Mouse (Mus musculus) lung, embryonic 16.5 days (tissue): ENCODE results near the gene Tapbp. TPM values are rescaled to one million over a fixed set of nuclear protein-coding genes. Genes with fewer than 3 reads are reported as not detected.
"Not testable (repeated sequence)": the region's sequence is repeated elsewhere in the genome, so short reads cannot be mapped to it uniquely, and the experiment has no call there.

Experiments used
- ATAC-seq: fragments of 200-750 bp; cut with Nextera tagmentation; 2 replicates; pipeline ENCODE4 v1.8.0; 2017; ENCODE audit warnings: low read depth, mild to moderate bottlenecking, moderate library complexity
- H3K27ac ChIP-seq: fragments of 300-500 bp; sonication (generic); 2 replicates; pipeline ENCODE4 v1.5.1; 2014; ENCODE audit warnings: mild to moderate bottlenecking, control low read depth, low read length
- H3K27me3 ChIP-seq: fragments of 300-500 bp; sonication (generic); 2 replicates; pipeline ENCODE4 v1.6.1; 2014; ENCODE audit warnings: low read depth, low read length, mixed read lengths; ENCODE audit not compliant: control insufficient read depth, insufficient read depth
- H3K36me3 ChIP-seq: fragments of 300-500 bp; sonication (generic); 2 replicates; pipeline ENCODE4 v1.6.1; 2014; ENCODE audit warnings: low read length; ENCODE audit not compliant: control insufficient read depth, insufficient read depth
- H3K4me1 ChIP-seq: fragments of 300-500 bp; sonication (generic); replicated peaks from 2 replicates; pipeline ENCODE4 v1.6.1; 2014; ENCODE audit warnings: low read length, mixed read lengths; ENCODE audit not compliant: control insufficient read depth, insufficient read depth
- H3K4me2 ChIP-seq: fragments of 300-500 bp; sonication (generic); 2 replicates; pipeline ENCODE4 v1.6.1; 2014; ENCODE audit warnings: low read depth, low read length, control low read depth
- H3K4me3 ChIP-seq: fragments of 300-500 bp; sonication (generic); 2 replicates; pipeline ENCODE4 v1.5.1; 2014; ENCODE audit warnings: mild to moderate bottlenecking, low read length, control low read depth
- H3K9ac ChIP-seq: fragments of 300-500 bp; sonication (generic); 2 replicates; pipeline ENCODE4 v1.6.1; 2014; ENCODE audit warnings: low read length, control low read depth
- H3K9me3 ChIP-seq: fragments of 300-500 bp; sonication (generic); 2 replicates; pipeline ENCODE4 v1.6.1; 2016; ENCODE audit warnings: low read length; ENCODE audit not compliant: control insufficient read depth
- WGBS: fragments of 180-500 bp; shearing (Covaris S2); extraction: QIAGEN DNeasy Blood & Tissue Kit; methylation state at CpG from one replicate; pipeline ENCODE4 v1.1.7; 2014; 5-methylcytosine and 5-hydroxymethylcytosine counted together
- polyA plus RNA-seq: library from polyadenylated mRNA; unstranded; fragments of >200 nt; fragmentation: Nextera tagmentation; extraction: Ambion mirVana; gene quantifications from 2 replicates; pipeline ENCODE4 v1.2.1, GENCODE M21; 2015

Gene Tapbp
- polyA plus RNA-seq, 1 experiment from 2014 or later, result 57.7 TPM

DNA sequence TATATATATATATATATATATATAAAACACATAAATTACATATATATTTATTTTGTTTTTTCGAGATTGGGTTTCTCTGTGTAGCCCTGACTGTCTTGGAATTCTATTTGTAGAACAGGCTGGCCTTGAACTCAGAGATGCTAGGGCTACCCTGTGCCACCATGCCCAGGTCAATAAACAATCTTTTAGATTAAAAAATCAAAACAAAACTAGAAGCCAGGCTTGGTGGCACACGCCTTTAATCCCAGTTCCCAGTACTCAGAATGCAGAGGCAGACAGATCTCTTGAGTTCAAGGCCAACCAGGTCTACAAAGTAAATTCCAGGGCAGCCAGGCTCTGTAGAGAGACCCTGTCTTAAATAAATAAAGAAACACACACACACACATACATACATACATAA is 24.3 kb upstream of the Tapbp start:
- Histone ChIP-seq H3K36me3 (0 out of 2 replicates have a peak, but pooled peaks cover under 1% of the 10 kb centered on the region), H3K9me3 (no peaks in the 10 kb centered on the region), H3K27me3 (no peaks in the 10 kb centered on the region), H3K4me1 (peaks cover 9% of the 10 kb centered on the region), H3K4me3 (no peak overlapping the region), H3K27ac (no peak overlapping the region), H3K9ac (no peak overlapping the region), H3K4me2 (no peak overlapping the region)
- WGBS, result 60% methylated on average over 2 of the region's 2 CpGs
- ATAC-seq, result no peak

DNA sequence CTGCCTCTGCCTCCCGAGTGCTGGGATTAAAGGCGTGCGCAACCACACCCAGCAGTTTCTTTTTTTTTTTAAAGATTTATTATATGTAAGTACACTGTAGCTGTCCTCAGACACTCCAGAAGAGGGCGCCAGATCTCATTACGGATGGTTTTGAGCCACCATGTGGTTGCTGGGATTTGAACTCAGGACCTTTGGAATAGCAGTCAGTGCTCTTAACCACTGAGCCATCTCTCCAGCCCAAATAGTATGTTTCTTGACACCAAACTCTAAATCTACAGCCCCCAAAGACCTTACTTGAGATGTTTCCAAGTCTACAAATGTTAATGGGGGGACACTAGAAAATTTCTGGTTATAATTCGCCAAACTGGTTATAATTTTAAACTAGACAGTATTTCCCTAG is 23.8 kb upstream of the Tapbp start:
- H3K4me3 ChIP-seq, ATAC-seq, H3K36me3 ChIP-seq, H3K27me3 ChIP-seq, H3K9me3 ChIP-seq, H3K27ac ChIP-seq, H3K4me2 ChIP-seq, H3K4me1 ChIP-seq, H3K9ac ChIP-seq: not testable (repeated sequence)
- 66% methylated on average over 6 of the region's 6 CpGs for WGBS

DNA sequence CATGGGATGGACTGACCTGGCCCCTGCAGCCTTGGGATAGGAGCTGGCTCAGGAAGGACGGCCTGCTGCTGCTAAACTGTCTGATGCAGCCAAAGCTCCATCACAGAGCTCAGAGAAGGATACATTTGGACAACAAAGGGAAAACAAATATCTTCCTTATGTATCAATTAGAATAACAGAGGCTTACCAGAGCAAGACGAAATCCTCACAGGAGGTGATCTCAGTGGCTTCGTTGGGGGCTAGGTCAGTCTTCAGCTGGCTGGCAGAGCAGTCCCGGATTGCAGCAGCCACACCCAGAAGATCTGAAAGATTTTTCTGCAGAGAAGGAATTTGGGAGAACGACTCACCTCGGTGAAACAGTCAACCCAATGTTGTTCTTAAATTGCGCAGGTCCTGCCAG is 23.3 kb upstream of the Tapbp start:
- Histone ChIP-seq H3K27ac (no peak overlapping the region), H3K4me1 (peaks cover 9% of the 10 kb centered on the region), H3K27me3 (no peaks in the 10 kb centered on the region), H3K4me2 (no peak overlapping the region), H3K9me3 (no peaks in the 10 kb centered on the region), H3K9ac (no peak overlapping the region), H3K36me3 (no peaks in the 10 kb centered on the region), H3K4me3 (no peak overlapping the region)
- WGBS, result 24% methylated on average over 7 of the region's 7 CpGs
- ATAC-seq, result no peak

DNA sequence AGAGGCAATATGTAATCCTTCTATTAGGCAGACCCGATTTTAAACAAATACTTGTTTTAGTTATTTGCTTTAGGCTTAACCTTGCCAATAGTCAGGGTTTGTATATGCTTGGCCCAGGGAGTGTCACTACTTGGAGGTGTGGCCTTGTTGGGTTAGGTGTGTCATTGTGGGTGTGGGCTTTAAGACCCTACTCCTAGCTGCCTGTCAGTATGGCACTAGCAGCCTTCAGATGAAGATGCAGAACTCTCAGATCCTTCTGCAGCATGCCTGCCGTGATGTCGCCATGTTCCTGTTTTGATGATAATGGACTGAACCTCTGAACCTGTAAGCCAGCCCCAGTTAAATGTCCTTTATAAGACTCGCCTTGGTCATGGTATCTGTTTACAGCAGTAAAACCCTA is 22.7 kb upstream of the Tapbp start:
- not testable (repeated sequence) for H3K27me3 ChIP-seq, H3K4me3 ChIP-seq, H3K36me3 ChIP-seq, H3K27ac ChIP-seq, ATAC-seq, H3K4me2 ChIP-seq, H3K4me1 ChIP-seq, H3K9ac ChIP-seq, H3K9me3 ChIP-seq
- WGBS, result 62% methylated on average over 4 of the region's 4 CpGs

DNA sequence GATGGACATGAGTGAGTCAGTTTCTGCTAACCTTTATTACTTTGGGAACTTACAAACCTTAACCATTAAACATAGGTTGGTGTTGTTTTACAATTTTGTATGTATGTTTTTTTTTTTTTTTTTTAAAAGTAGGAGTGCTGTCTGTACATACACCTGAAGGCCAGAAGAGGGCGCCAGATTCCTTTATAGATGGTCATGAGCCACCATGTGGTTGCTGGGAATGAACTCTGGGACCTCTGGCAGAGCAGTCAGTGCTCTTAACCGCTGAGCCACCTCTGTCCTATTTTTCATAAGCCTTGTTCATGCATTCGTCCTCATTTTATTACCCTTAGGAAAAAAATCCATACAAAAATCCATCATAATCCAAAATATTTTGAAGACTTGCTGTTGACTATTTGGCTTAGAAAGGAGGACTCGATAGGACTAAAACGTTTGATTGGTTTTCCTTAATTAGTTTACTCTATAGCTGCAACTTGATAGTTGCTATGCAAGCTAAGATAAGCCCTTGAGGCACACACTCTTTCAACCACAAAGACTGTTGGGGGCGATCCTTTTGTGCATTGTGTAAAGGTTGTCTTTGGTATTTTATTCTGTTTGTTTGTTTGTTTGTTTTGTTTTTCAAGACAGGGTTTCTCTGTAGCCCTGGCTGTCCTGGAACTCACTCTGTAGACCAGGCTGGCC is 18.4 kb upstream of the Tapbp start:
- no peak for ATAC-seq
- WGBS, result 36% methylated on average over 6 of the region's 6 CpGs
- Histone ChIP-seq H3K4me3 (no peak overlapping the region), H3K4me2 (no peak overlapping the region), H3K36me3 (no peaks in the 10 kb centered on the region), H3K27me3 (no peaks in the 10 kb centered on the region), H3K9ac (no peak overlapping the region), H3K9me3 (no peaks in the 10 kb centered on the region), H3K4me1 (no peaks in the 10 kb centered on the region), H3K27ac (no peak overlapping the region)

DNA sequence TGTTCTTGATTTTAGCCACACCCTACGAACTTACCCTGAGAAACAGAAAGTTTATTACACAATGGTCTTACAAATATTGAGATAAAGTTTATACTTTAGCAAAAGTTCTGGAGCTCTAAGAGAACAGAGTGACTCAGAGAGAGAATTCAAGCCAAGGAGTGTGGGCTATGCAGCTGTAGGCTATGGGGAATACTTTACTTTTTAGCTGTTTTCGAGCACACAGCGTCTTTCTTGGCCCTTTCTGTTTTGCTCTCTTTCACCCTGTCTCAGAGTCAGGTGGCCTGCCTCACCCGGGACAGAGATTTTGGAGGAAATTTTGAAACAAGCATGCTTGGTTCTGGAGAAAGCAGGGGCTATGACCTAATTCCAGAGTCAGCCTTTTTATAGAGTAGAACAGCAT is 17.5 kb upstream of the Tapbp start:
- not testable (repeated sequence) for H3K4me3 ChIP-seq, H3K4me2 ChIP-seq, H3K36me3 ChIP-seq, ATAC-seq, H3K27ac ChIP-seq, H3K27me3 ChIP-seq, H3K9ac ChIP-seq, H3K4me1 ChIP-seq, H3K9me3 ChIP-seq
- WGBS, result 72% methylated on average over 4 of the region's 4 CpGs

DNA sequence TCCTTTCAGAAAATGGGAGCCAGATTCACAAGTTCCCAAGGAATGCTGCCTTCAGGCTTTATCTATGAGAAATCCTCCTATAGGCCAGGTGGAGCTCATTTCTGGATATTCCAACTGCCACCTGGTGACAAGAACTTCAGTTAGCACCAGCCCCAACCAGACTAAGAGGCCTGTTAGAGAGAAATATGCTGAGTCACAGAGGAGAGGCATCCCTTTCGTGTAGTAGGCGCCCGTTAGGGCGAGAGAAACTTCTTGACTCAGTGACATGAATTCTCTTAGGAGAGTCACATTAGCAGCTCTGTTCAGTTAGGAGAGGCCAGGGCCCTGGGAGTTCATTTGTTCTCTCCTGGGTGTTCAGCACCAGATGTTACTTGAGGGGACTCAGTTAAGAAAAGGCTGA is 16.1 kb upstream of the Tapbp start:
- no peak for ATAC-seq

DNA sequence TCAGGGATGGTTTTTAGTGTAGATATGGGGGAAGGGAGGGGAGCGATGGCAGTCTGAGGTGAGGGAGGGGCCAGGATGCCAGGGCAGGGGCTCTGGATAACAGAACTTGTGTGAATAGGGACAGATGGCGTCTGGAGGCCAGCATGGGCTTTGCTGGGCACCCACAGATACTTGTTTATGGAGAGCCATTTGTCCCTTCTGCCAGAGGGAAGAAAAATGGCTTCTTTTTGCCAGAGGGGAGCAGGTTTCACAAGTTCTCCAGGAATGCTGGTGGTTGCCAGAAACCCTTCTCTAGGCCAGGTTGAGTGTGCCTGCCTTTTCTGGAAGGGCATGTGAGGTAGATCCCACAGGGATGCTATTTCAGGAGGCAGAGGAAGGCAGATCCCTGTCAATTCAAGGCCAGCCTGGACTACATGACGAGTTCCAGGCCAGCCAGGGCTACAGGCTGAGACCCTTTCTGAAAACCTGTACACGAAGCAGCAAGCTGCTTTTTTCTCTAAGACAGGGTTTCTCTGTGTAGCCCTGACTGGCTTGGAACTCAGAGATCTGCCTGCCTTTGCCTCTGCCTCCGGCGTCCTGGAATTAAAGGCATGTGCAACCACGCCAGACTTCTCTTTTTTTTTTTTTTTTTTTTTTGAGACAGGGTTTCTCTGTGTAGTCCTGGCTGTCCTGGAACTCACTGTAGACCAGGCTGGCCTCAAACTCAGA is 15.3 kb upstream of the Tapbp start:
- Histone ChIP-seq H3K4me1 (no peaks in the 10 kb centered on the region), H3K27me3 (no peaks in the 10 kb centered on the region), H3K4me3 (no peak overlapping the region), H3K4me2 (no peak overlapping the region), H3K9ac (no peak overlapping the region), H3K9me3 (no peaks in the 10 kb centered on the region), H3K36me3 (no peaks in the 10 kb centered on the region), H3K27ac (no peak overlapping the region)
- 59% methylated on average over 7 of the region's 7 CpGs for WGBS
- no peak for ATAC-seq

More for the DNA sequence above, 16.1 kb upstream of the Tapbp start:
- H3K4me2 ChIP-seq, result no peak overlapping the region
- no peaks in the 10 kb centered on the region for H3K4me1 ChIP-seq
- WGBS, result 73% methylated on average over 4 of the region's 4 CpGs
- no peak overlapping the region for H3K9ac ChIP-seq
- H3K27ac ChIP-seq, result no peak overlapping the region
- no peaks in the 10 kb centered on the region for H3K27me3 ChIP-seq
- H3K9me3 ChIP-seq, result no peaks in the 10 kb centered on the region
- H3K4me3 ChIP-seq, result no peak overlapping the region
- H3K36me3 ChIP-seq, result no peaks in the 10 kb centered on the region

DNA sequence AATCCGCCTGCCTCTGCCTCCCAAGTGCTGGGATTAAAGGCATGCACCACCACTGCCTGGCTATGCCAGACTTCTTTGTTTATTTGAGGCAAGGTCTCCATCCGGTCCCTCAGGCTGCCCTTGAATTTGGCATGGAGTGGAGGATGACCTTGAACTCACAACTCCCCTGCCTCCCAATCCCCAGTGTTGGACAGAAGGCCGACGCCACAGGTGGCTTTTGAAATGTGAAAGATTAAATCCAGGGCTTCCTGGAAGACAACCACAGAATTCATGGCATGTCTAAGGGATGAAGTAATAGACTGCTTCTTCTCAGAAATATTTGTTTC is 14.7 kb upstream of the Tapbp start:
- Histone ChIP-seq H3K27me3 (no peaks in the 10 kb centered on the region), H3K27ac (no peak overlapping the region), H3K36me3 (no peaks in the 10 kb centered on the region), H3K4me1 (no peaks in the 10 kb centered on the region), H3K4me3 (no peak overlapping the region), H3K9me3 (no peaks in the 10 kb centered on the region), H3K4me2 (no peak overlapping the region), H3K9ac (no peak overlapping the region)
- 70% methylated on average over 4 of the region's 4 CpGs for WGBS
- ATAC-seq, result no peak
